Mouse (Mus musculus) spleen, postnatal 4 days (tissue): ENCODE data around the gene Nfkbid.

Experiments used
- DNase-seq, 2 experiments: peaks; one replicate each; pipeline ENCODE4 v3.0.0; 2022; ENCODE audit warnings: low spot score in 2 of 2

The Nfkbid gene

GRCm38 (mm10) chr7:30429327-30429726 is 7.8 kb downstream of the Nfkbid start:
- no peak for DNase-seq

- DNase-seq, result no peak
Measured at GRCm38 (mm10) chr7:30430191-30430590, 8.7 kb downstream of the Nfkbid start.

DNA sequence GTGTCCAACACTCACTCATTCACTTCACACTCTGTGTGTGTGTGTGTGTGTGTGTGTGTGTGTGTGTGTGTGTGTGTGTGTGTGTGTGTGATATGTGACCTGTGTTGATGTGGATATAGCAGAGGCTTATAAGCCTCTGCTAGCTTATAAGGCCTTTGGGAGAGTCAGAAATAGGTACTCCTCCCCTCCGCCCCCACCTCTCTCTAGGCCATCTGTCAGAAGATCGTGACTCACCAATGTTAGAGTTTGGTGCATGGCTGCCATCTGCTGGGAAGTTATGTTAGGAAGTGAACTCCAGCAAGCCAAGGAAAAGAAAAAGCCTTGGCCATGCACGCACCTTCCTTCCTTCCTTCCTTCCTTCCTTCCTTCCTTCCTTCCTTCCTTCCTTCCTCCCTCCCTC is 10.3 kb downstream of the Nfkbid start:
- DNase-seq, result peak in 1 of 2 experiments; percentile 47

DNA sequence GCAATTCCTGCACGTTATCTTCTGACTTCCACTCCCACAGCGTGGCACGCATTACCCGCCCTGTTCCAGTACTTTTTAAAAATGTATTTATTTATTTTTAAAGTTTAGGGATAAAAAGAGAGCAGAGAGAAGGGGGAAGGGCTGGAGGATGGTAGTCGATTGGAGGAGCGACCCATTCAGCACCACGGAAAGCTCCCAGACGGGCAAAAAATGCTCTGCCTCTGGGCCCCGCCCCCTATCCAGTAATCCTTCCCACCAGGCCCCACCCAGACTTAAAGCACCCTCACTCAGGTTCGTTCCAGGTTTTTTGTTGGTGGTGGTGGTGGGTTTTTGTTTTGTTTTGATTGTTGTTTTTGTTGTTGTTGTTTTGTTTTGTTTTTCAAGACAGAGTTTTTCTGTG is 12.7 kb downstream of the Nfkbid start:
- DNase-seq, result peak in 1 of 2 experiments; percentile 31

GRCm38 (mm10) chr7:30434701-30435100 is 13.2 kb downstream of the Nfkbid start:
- DNase-seq, result no peak

DNA sequence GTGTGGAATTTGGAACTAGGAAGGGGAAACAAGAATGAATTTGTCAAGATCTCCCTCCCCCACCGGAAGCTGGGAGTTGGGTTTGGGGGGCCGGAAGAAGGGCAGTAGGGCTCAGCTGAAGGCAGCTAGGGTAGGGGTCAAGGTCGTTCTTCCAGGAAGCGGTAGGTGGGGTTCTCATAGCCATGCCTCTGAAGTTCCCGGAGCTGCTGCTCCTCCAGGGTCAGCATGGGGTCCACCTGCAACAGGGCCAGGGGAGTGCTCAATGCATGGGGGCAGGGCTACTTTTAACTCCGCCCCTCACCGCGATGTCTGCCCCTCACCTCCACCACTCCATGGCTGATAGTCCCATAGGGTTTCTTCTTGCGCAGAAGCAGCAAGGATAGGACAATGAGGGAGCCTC is 13.6 kb downstream of the Nfkbid start:
- DNase-seq, result no peak

DNA sequence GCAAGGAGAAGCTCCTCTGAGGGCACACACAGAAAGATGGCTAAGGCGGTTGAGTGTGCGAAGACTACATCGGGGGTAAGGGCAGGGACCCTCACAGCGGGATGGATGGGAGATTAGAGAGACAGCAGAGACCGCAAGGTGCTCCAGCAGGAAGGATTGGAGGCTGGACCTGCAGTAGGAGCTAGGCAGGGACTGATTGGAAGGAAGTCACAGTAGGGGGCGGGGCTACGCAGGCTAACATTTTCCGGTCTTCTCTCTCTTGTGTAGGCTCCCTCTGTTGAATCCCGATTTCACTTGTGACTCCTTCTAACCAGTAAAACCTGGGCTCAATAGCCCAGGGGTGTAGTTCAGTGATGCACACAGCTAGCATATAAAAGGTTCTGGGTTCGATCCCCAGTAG is 15.3 kb downstream of the Nfkbid start:
- DNase-seq, result no peak

GRCm38 (mm10) chr7:30439734-30440133 is 18.2 kb downstream of the Nfkbid start:
- DNase-seq, result no peak

- peak; percentile 43 to 79 for DNase-seq
Measured at GRCm38 (mm10) chr7:30440697-30441096, 19.2 kb downstream of the Nfkbid start.

GRCm38 (mm10) chr7:30443696-30444095 is 22.2 kb downstream of the Nfkbid start:
- DNase-seq, result no peak

- DNase-seq, result no peak
Measured at GRCm38 (mm10) chr7:30444154-30444970, 22.8 kb downstream of the Nfkbid start.

DNA sequence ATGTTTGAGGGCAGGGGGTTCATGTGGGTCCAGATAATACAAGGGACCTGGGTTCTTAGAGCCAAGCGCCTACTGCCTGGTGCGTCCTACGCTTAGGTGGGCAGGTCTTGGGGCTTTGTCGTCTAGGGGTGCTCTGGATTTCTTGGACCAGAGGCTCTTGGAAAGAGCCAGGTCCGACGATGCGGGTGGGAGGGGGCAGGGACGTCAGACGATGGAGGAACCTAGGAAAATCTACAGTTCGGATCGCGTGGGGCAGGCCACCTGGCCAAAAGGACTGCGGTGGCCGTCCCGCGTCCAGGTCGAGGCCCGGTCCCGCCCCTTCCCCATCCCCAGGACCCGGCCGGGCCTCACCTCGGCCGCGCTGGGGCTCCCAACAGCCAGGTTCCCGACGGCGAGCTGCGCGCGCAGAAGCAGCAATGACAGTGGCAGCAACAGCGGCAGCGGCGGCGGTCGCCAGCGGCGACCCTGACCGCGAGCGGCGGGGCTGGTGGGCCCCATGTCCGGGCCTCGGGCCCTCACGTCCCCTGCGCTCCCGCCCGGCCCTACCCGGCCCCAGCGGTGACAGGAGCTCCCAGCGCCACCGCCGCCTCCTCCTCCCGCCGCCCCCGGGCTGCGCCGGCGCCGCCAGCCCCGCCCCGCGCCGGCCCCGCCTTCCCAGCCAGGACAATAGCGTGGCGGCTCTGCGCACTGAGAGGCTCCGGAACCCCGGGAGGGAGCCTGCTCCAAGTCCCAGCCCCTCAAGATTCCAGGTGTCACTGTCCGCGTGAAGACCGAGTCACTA is 23.6 kb downstream of the Nfkbid start, which contains the start of gene Aplp1:
Aplp1 (minus strand) TSS at position 565 of the 781 bp plus-strand sequence.
- no peak for DNase-seq

- DNase-seq, result no peak
Measured at GRCm38 (mm10) chr7:30450241-30450640, 28.7 kb downstream of the Nfkbid start.

GRCm38 (mm10) chr7:30453327-30453726 is 31.8 kb downstream of the Nfkbid start:
- DNase-seq, result no peak

- DNase-seq, result peak; percentile 55 to 74
Measured at GRCm38 (mm10) chr7:30453766-30454165, 32.2 kb downstream of the Nfkbid start.

- DNase-seq, result no peak
Measured at GRCm38 (mm10) chr7:30454259-30454658, 32.7 kb downstream of the Nfkbid start.

DNA sequence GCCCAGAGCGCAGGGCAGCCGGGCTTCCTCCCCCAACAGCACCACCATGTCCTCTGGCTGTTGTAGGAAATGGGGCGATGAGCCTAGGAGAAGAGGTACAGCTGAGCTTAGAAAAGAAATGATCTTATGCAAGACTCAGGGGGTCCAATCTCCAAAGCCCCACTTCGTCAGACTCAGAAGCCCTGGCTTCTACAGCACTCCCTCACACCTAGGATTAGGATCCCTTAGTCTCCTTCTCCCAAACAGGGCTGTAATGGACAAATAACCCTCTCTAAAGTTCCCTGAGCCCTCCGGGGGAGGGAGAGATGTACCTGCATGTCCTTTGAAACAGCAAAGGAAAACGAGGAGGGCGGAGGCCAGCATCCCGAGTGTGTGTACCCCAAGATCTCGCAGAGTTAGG is 35.0 kb downstream of the Nfkbid start:
- no peak for DNase-seq

GRCm38 (mm10) chr7:30456911-30457628 is 35.5 kb downstream of the Nfkbid start:
- no peak for DNase-seq

DNA sequence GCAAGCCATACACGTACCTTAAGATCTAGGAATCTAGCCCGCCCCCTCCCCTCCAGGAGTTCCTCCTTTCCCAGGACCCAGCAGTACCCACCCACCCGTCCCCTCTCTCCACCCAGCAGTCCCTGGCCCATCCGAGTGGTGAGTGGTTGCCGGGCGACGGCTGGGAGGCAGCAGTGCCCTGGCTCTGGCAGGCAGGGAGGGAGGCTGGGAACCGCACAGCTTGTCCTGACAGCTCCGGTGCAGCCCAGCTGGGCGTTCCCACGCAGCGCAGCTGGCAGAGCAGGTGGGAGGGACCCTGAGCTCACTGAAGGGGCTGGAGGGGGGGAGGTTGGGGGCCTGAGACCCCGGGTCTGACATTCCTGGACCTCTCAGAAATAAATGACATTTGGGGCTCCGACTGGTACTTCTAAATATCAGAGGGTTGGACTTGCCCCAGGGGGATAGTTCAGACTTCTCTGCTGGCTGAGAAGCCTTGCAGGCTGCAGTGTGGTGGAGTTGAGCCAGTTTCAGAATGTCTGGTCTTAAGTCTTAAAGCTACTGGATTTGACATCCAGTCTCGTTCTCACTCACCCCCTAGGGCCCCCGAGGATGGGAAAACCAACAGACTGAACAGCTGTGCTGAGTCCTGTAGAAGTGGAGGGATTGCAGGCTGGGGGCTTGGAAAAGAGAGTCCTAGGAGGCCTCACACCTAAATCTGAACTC is 36.2 kb downstream of the Nfkbid start, which contains the start of the genes Kirrel2 and Nphs1:
Kirrel2 (minus strand) TSS at position 62 of the 702 bp plus-strand sequence.
Nphs1 (plus strand) TSS at position 687 of the 702 bp plus-strand sequence.
- no peak for DNase-seq

DNA sequence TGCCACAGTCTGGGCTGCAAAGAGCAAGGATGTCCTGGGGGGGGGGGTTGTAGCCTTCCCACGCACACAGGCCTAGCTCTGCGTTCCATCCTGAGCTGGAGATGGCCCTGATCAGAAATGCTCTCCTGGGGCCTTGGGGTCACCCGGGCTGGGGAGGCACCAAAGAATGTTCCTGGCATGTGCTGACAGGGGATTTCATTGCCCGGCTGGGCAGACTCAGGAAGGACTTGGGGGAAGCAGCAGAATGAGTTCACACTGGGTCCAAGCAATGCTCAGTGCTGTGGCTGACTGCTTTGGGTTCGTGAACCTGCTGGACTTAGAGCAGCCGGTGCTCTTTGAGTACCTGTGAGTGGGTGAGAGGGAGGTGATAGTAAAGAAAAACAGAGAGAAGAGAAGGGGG is 38.0 kb downstream of the Nfkbid start:
- DNase-seq, result no peak

DNA sequence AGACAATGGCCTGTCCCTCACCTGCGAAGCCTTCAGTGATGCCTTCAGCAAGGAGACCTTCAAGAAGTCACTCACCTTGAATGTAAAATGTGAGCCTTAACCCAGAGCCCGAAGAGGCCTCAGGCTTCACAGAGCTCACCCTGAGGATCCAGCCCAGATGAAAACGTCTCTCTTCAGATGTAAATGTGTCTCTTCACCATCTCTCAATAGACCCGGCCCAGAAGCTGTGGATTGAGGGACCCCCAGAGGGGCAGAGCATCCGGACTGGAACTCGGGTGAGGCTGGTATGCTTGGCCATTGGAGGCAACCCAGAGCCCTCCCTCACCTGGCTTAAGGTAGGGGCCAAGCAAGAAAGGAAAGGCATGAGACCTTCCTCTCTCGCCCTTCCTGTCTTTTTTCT is 42.0 kb downstream of the Nfkbid start:
- no peak for DNase-seq
